Mouse (Mus musculus) thymus, postnatal 14 days (tissue): Measurements from ENCODE around the gene Mmp23.
"Not testable (repeated sequence)": the region's sequence is repeated elsewhere in the genome, so short reads cannot be mapped to it uniquely, and the experiment has no call there.

ENCODE experiments used
- DNase-seq: peaks from one replicate; pipeline ENCODE4 v3.0.0; 2021

The Mmp23 gene

GRCm38 (mm10) chr4:155654456-155655298 lies 1.5 kb upstream of the Mmp23 start:
- peak; percentile 70 for DNase-seq

GRCm38 (mm10) chr4:155654183-155654455 lies 935 bp upstream of the Mmp23 start:
- DNase-seq: no peak

GRCm38 (mm10) chr4:155653451-155654182 lies 433 bp upstream of the Mmp23 start:
- DNase-seq: peak; percentile 17

- DNase-seq: no peak
Observed at GRCm38 (mm10) chr4:155652283-155653085, 700 bp downstream of the Mmp23 start.

GRCm38 (mm10) chr4:155651553-155652269 lies 1.5 kb downstream of the Mmp23 start:
- DNase-seq: no peak

GRCm38 (mm10) chr4:155649355-155649754 lies 3.8 kb downstream of the Mmp23 start:
- no peak for DNase-seq

GRCm38 (mm10) chr4:155645721-155646120 lies 7.5 kb downstream of the Mmp23 start:
- no peak for DNase-seq

GRCm38 (mm10) chr4:155645308-155645707 lies 7.9 kb downstream of the Mmp23 start, which contains the start of gene Gm10563:
Gene Gm10563, minus strand, starts transcription at chr4:155645408.
- DNase-seq: not testable (repeated sequence)

- no peak for DNase-seq
Observed at GRCm38 (mm10) chr4:155643531-155643930, 9.7 kb downstream of the Mmp23 start.

GRCm38 (mm10) chr4:155635766-155636499 lies 17.3 kb downstream of the Mmp23 start:
- DNase-seq: no peak

GRCm38 (mm10) chr4:155630267-155630666 lies 22.9 kb downstream of the Mmp23 start:
- no peak for DNase-seq

- DNase-seq: peak; percentile 96
Observed at GRCm38 (mm10) chr4:155624338-155625291, 28.6 kb downstream of the Mmp23 start, which contains the start of gene Cdk11b. Gene Cdk11b, plus strand, starts transcription at chr4:155624854.

- DNase-seq: no peak
Observed at GRCm38 (mm10) chr4:155618321-155618720, 34.9 kb downstream of the Mmp23 start.

- DNase-seq: no peak
Observed at GRCm38 (mm10) chr4:155613264-155613663, 39.9 kb downstream of the Mmp23 start.

- no peak for DNase-seq
Observed at GRCm38 (mm10) chr4:155611860-155612259, 41.3 kb downstream of the Mmp23 start.

- DNase-seq: no peak
Observed at GRCm38 (mm10) chr4:155606825-155607224, 46.4 kb downstream of the Mmp23 start.

- no peak for DNase-seq
Observed at GRCm38 (mm10) chr4:155605132-155605531, 48.1 kb downstream of the Mmp23 start.

- DNase-seq: no peak
Observed at GRCm38 (mm10) chr4:155603801-155604200, 49.4 kb downstream of the Mmp23 start.

- no peak for DNase-seq
Observed at GRCm38 (mm10) chr4:155602753-155603152, 50.4 kb downstream of the Mmp23 start.

- DNase-seq: no peak
Observed at GRCm38 (mm10) chr4:155601997-155602456, 51.2 kb downstream of the Mmp23 start.
